Mouse (Mus musculus) small intestine, adult 2 months (tissue): Measurements from ENCODE around the gene Pink1.

Source experiments
- CTCF ChIP-seq: fragments of 200-500 bp; IDR thresholded peaks from 2 replicates; pipeline ENCODE4 v1.5.1; 2012; ENCODE audit warnings: low read depth, mild to moderate bottlenecking, control low read depth, inconsistent platforms, low read length, moderate library complexity, mixed read lengths; ENCODE audit not compliant: insufficient replicate concordance, insufficient read length; ENCODE audit errors: extremely low read depth
- POLR2A ChIP-seq: fragments of 200-500 bp; IDR thresholded peaks from 2 replicates; pipeline ENCODE4 v1.6.1; 2012; ENCODE audit warnings: low read depth, mild to moderate bottlenecking, control low read depth, inconsistent platforms, low read length, moderate library complexity

DNA sequence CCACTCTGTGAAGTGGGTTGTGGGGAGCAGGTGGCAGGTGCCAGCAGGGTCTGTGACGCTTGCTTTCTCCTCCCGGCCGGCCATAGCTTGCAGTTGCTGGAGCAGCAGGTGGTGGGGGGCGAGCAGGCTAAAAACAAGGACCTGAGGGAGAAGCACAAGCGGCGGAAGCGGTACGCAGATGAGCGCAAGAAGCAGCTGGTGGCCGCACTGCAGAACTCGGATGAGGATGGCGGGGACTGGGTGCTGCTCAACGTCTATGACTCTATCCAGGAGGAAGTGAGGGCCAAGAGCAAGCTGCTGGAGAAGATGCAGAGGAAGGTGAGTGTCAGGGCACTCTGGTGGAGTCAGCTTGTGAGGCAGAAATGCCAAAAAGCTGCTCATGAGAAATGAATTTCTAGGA, 34.1 kb downstream of the Pink1 start:
- no peak for TF ChIP-seq POLR2A
- no peak for TF ChIP-seq CTCF
